Mouse (Mus musculus) right cerebral cortex, adult 18-20 months (tissue): ENCODE data around the gene Sppl2b.

Experiments
- DNase-seq: peaks from one replicate; pipeline ENCODE4 v3.0.0; 2022; ENCODE audit warnings: mixed read lengths

The Sppl2b gene

DNA sequence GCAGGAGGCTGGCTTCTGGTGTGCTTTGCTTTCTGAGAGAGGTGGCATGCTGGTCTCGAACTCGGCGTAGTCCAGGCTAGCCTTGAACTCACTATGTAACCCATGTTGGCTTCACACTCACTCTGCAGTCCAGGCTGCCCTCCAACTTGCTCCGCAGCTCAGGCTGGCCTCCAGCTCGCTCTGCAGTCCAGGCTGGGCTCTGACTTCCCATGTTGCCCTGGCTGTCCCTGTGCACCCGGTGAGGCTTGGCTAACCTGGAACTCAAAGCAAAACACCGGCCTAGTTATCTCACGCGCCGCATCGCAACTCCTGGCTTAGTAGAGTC, 636 bp downstream of the Sppl2b start:
- DNase-seq = no peak

GRCm38 (mm10) chr10:80856267-80856666, 1.2 kb downstream of the Sppl2b start:
- no peak for DNase-seq

DNA sequence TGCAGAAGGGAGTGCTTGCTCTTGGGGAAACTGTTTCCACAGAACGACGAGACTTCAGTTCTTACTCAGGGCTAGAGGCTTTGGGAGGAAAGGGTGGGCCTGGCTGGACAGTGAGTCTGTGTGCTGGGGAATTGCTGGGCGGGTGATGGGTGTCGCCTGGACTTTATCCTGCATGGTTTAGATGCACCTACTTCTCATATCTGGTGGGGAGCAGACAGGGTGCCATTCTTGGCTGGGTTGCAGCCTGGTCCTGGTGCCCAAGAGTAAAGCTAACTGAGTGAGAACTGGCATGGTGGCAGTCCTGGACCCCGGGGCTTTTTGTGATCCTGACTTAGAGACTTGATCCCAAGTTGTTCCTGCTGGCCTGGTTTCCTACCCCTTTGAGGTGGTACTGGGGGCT, 1.8 kb downstream of the Sppl2b start:
- no peak for DNase-seq

GRCm38 (mm10) chr10:80857386-80857785, 2.3 kb downstream of the Sppl2b start:
- peak; percentile 48 for DNase-seq

DNA sequence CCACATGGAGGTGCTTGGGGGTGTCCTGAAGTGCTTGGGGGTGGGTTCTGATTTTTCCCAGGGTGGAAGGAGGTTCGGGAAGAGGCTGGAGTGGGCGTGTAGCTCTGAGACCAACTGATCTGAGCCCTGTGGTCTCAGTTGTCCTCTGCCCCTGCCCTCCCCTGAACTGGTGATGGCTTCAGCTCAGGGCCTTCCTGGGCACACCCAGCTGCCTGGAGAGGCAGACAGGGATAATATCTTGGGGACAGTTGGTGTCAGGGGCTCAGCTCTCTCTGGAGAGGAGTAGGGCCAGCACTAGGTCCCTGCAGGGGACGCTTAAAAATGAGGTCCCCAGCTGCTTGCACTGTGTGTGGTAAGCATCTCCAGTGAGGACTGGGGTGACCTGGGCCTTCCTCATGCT, 2.8 kb downstream of the Sppl2b start:
- no peak for DNase-seq

DNA sequence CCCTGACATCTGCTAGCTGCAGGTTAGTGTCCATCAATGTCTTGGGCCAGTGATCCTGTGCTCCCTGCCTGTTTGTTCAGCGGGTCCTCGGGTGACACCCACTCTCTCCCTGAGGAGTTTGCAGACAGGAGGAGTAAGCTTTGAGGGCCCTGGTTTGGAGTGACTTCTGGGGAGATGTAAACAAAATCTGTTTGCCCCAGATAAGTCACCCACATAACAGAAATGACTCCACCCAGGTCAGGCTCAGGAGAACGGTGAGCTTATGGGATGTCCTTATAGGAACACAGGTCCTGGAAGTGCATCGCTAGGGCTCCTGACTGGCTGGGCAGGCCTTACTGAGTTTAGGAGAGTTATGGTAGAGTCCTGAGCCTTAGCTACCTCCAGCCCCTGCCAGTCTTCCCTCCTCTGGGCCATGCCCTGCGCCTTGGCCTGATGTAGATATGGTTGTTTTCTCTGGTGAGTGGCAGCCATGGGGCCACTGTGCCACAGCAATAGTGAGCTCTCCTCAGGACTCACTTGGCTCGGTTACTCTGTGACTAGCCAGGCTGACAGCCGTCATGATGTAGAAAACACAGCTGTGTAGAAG, 3.4 kb downstream of the Sppl2b start:
- DNase-seq = no peak

GRCm38 (mm10) chr10:80862305-80862704, 7.2 kb downstream of the Sppl2b start:
- no peak for DNase-seq

DNA sequence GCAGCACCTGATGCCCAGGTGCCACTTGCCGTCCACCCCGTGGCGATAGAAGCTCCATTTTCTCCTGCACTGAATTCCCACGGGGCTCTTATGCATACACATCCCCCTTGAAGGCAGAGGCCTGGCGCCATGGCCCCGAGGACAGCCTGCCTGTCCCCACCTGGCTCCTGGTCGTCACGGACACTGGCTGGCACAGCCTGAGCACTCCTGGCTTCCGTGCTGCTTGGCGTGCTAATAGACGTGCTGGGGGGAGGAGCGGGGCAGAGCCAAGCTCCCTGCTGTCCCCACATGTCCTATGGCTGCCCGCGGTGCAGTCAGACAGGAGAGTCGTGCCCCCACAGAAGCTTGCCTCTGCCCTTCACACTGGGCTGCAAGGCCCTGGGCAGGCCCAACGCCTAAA, 9.4 kb downstream of the Sppl2b start:
- DNase-seq = no peak

DNA sequence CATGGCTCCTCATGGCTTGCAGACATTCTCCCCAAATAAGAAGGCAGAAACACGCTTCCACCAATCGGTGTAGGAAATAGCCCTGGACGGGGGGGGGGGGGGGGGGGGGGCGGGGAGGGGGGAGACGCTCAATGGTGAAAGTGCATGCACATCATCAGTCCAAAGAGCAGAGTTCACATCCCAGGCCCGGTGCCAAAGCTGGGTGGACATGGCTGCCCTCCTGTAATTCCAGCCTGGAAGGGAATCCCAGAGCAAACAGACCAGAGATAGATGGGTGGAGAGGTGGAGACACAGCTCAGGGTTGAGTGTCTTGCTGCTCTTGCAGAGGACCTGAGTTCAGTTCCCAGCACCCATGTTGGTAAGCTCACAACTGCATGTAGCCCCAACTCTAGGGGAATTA, 15.9 kb downstream of the Sppl2b start:
- DNase-seq = no peak

GRCm38 (mm10) chr10:80871581-80871980, 16.5 kb downstream of the Sppl2b start, which contains the start of gene Tmprss9:
Gene Tmprss9 (plus strand): TSS chr10:80871848.
- DNase-seq = no peak

DNA sequence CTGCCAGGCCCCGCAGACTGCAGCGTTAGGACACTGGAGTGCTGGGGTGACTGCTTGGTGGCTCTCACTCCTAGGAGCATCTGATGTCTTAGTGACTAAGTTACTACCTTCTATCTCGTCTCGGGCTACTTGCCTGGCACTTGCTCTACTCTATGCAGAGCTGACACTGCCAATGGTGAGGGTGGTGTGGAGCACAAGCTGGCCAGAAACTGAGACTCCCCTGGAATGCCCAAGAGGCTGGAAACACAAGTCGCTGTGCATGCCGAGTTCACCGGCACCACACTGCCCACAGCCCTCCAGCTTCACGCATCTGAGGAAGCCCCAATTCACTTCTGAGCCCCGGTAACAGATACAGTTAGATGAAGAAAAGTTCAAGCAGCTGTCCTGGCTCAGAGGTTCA, 19.0 kb downstream of the Sppl2b start:
- no peak for DNase-seq

- DNase-seq = peak; percentile 33
Measured at GRCm38 (mm10) chr10:80876028-80876427, 21.0 kb downstream of the Sppl2b start.

DNA sequence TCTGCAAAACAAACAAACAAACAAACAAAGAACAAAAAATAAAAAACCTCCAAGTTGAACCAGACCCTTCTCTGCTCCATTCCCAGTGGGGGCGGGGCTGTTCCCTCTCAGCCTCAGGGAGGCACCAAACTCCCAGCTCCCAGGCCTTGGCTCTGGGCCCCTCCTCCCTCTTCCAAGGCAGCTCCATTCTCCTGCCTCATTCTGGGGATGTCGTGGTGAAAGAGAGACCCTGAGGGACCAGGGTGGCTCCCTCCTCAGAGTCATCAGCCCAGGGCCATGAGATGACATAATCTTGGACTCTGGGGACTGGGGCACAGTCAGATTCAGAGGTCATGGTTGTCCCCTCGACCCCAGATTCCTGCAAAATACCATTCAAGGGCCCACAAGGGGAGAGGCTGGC, 21.5 kb downstream of the Sppl2b start:
- DNase-seq = no peak

- peak; percentile 56 for DNase-seq
Measured at GRCm38 (mm10) chr10:80880131-80880641, 25.1 kb downstream of the Sppl2b start.

- DNase-seq = no peak
Measured at GRCm38 (mm10) chr10:80880901-80881300, 25.8 kb downstream of the Sppl2b start.

GRCm38 (mm10) chr10:80881301-80881700, 26.2 kb downstream of the Sppl2b start:
- peak; percentile 33 for DNase-seq

GRCm38 (mm10) chr10:80887181-80887580, 32.1 kb downstream of the Sppl2b start:
- no peak for DNase-seq

DNA sequence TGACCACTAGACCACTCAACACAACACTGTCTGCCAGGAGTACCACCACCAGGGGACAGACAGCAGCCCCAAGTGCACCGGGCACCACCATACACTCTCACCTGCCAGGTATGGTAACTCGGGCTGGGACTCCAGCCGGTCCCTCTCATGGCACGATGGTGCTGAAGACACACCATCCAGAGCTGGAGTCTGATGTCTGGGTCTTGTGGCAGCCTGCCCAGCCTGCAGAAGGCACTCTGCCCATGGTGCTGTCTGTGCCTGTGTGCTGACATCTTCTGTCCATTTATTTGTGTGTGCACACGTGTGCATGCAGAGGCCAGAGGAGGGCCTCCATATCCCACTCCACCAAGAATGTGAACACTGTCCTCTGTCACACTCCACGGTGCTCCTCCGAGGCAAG, 40.0 kb downstream of the Sppl2b start:
- DNase-seq = no peak

GRCm38 (mm10) chr10:80895697-80896096, 40.6 kb downstream of the Sppl2b start:
- no peak for DNase-seq

DNA sequence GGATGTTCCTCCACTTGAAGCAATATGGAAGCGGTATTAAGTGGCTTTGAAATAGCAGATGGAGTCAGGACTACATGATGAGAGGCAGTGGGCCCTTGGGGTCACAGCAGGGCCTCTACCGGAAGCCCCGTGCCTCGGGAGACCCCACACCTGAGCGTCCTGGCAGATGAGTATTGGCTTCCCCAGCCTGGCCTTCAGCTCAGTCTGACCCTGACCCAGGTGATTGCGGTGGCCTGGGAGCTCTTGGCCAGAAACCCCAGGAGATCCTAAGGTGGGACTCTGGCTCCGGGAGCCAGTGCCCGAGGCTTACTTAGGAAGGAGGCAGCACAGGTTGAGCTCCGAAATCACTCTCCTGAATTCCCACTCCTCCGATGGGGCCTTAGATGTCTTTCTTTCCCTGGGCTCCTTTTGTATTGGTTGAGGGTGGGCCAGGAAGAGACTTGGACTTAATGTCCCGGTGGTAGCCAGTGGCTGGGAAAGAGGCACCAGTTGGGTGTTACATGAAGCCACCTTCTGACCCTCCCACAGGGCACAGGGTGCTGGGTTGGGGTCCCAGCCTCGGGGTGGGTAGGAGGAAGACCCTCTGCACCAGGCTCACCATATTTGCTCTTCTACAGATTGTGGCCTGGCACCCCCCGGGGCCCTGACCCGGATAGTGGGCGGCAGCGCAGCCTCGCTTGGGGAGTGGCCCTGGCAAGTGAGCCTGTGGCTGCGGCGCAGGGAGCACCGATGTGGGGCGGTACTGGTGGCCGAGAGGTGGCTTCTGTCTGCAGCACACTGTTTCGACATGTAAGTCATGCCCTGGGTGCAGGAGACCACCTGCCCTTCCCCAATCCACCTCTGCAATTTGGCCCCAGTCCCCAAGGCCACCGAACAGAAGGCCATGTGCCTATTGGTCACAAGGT, 41.8 kb downstream of the Sppl2b start:
- DNase-seq = no peak

DNA sequence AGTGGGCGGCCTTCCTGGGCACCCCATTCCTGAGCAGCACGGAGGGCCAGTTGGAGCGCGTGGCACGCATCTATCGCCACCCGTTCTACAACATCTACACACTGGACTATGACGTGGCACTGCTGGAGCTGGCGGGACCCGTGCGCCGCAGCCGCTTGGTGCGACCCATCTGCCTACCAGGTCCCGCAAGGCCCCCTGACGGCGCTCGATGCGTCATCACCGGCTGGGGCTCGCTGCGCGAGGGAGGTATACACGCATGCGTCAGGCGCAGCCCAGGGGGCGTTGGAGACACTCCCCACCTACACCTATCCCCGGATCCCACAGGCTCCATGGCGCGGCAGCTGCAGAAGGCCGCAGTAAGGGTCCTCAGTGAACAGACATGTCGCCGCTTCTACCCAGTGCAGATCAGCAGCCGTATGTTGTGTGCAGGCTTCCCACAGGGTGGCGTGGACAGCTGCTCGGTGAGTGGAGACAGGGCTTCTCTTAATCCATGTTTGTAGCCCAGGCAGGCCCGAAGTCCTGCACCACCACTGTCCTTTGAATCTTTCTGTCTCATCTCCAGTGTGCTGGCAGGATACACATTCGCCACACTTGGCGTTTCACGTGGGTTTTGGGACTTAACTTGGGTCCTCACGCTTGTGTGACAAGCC, 42.9 kb downstream of the Sppl2b start:
- peak; percentile 84 for DNase-seq

DNA sequence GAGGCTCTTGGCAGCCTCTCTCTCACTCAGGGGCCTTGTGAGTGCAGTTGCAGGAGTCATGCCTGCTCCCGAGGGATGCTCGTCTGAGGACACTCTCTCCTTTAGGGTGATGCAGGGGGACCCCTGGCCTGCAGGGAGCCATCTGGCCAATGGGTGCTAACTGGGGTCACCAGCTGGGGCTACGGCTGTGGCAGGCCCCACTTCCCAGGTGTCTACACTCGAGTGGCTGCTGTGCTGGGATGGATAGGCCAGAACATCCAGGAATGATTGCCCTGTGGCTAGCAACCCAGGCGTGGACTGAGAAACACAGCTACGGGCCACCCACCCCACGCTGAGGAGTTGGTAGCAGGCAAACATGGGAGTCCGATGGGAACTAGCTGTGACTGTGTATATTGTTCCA, 44.0 kb downstream of the Sppl2b start:
- DNase-seq = no peak

DNA sequence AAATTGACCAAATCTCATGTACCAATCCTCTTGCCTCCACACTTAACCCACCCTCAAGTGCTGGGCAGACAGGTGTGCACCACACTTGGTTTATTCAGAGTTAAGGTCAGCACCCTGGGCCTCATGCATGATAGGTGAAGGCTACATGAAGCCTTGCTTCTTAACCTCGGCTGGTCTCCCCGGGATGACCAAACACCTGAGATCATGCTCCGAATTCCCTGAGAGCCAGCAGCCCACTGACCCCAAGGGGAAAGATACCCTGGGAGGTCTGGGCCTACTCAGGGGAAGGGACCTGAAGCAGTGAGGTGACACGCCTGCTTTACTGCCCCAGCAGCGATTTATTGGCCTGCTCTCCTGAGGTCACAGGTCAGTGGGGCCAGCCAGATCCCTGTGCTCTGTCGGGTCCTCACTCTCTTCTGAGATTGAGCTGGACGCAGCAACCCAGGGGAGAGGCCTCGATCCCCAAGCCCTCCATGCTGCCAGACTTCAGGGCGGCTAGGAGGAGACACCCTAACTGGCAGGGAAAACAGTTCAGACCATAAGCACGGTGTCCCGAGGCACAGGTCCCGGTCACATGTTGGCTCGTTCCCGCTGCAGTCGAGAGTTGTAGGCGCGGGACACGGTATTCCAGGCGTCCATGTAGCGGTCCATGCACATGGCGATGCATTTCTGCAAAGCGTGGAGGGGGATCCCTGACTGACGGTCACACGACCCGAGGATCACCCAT, 44.7 kb downstream of the Sppl2b start:
- no peak for DNase-seq
